Mouse (Mus musculus) A20 (cell line): ENCODE results near the gene Dgcr6.
"Not testable (repeated sequence)": the region's sequence is repeated elsewhere in the genome, so short reads cannot be mapped to it uniquely, and the experiment has no call there.

Experiments
- DNase-seq: peaks from one replicate; pipeline ENCODE4 v3.0.0-alpha.2; 2011; ENCODE audit warnings: low read depth, low spot score

The Dgcr6 gene

GRCm38 (mm10) chr16:18052731-18053202 is at the start of gene Dgcr6:
Dgcr6 (plus strand) TSS chr16:18052860.
- DNase-seq, result peak; percentile 70

GRCm38 (mm10) chr16:18004589-18004988 is 48.1 kb upstream of the Dgcr6 start:
- no peak for DNase-seq

GRCm38 (mm10) chr16:18007083-18007482 is 45.6 kb upstream of the Dgcr6 start:
- DNase-seq, result no peak

GRCm38 (mm10) chr16:18011101-18011500 is 41.6 kb upstream of the Dgcr6 start:
- DNase-seq, result no peak

GRCm38 (mm10) chr16:18016482-18016881 is 36.2 kb upstream of the Dgcr6 start:
- DNase-seq, result not testable (repeated sequence)

- DNase-seq, result no peak
Measured at GRCm38 (mm10) chr16:18022780-18023557, 29.7 kb upstream of the Dgcr6 start.

- DNase-seq, result no peak
Measured at GRCm38 (mm10) chr16:18027371-18027770, 25.3 kb upstream of the Dgcr6 start.

- peak; percentile 54 for DNase-seq
Measured at GRCm38 (mm10) chr16:18031752-18032151, 20.9 kb upstream of the Dgcr6 start.

GRCm38 (mm10) chr16:18033289-18033688 is 19.4 kb upstream of the Dgcr6 start:
- no peak for DNase-seq

- no peak for DNase-seq
Measured at GRCm38 (mm10) chr16:18034286-18034685, 18.4 kb upstream of the Dgcr6 start.

- DNase-seq, result peak; percentile 94
Measured at GRCm38 (mm10) chr16:18036425-18036955, 16.2 kb upstream of the Dgcr6 start.

GRCm38 (mm10) chr16:18037025-18037424 is 15.6 kb upstream of the Dgcr6 start:
- no peak for DNase-seq

GRCm38 (mm10) chr16:18044991-18045390 is 7.7 kb upstream of the Dgcr6 start:
- no peak for DNase-seq

GRCm38 (mm10) chr16:18047660-18048059 is 5.0 kb upstream of the Dgcr6 start:
- DNase-seq, result peak; percentile 76

- DNase-seq, result peak; percentile 81
Measured at GRCm38 (mm10) chr16:18048071-18048470, 4.6 kb upstream of the Dgcr6 start.

- no peak for DNase-seq
Measured at GRCm38 (mm10) chr16:18052322-18052721, 338 bp upstream of the Dgcr6 start.

- DNase-seq, result no peak
Measured at GRCm38 (mm10) chr16:18056215-18056614, 3.6 kb downstream of the Dgcr6 start.

GRCm38 (mm10) chr16:18058331-18058731 is 5.7 kb downstream of the Dgcr6 start:
- DNase-seq, result no peak

- peak; percentile 81 for DNase-seq
Measured at GRCm38 (mm10) chr16:18059243-18059642, 6.6 kb downstream of the Dgcr6 start.

- no peak for DNase-seq
Measured at GRCm38 (mm10) chr16:18061201-18061600, 8.5 kb downstream of the Dgcr6 start.

GRCm38 (mm10) chr16:18066060-18067009 is 13.7 kb downstream of the Dgcr6 start:
- DNase-seq, result peak; percentile 94
